Mouse (Mus musculus) brain, adult 2 months (tissue): Measurements from ENCODE around the gene Nipsnap1.

Source experiments
- DNase-seq: peaks from one replicate; pipeline ENCODE4 v3.0.0; 2011; ENCODE audit warnings: low read depth, low spot score

Gene Nipsnap1

GRCm38 (mm10) chr11:4865645-4866251 is 8.0 kb upstream of the Nipsnap1 start:
- DNase-seq, result peak; percentile 86

GRCm38 (mm10) chr11:4874551-4874950 is 800 bp downstream of the Nipsnap1 start:
- DNase-seq, result peak; percentile 29

DNA sequence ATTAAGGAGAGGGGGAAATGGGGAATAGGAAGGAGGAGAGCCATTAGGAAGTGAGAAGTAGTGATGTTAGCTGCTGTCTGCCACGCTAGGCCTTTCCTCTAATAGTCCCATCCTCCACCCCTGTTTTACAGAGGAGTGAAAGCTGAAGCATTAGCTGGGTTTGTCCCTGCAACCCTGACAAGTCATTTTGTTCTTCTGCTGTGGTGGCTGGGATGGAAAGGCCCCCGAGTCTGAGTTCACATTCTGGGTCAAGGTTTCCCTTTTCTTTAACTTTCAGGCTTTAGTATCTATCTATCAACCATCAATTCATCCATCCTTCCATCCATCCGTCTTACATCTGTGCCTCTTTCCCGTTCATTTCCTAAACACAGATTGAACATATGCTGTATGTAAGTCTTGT is 7.3 kb downstream of the Nipsnap1 start:
- DNase-seq, result no peak

DNA sequence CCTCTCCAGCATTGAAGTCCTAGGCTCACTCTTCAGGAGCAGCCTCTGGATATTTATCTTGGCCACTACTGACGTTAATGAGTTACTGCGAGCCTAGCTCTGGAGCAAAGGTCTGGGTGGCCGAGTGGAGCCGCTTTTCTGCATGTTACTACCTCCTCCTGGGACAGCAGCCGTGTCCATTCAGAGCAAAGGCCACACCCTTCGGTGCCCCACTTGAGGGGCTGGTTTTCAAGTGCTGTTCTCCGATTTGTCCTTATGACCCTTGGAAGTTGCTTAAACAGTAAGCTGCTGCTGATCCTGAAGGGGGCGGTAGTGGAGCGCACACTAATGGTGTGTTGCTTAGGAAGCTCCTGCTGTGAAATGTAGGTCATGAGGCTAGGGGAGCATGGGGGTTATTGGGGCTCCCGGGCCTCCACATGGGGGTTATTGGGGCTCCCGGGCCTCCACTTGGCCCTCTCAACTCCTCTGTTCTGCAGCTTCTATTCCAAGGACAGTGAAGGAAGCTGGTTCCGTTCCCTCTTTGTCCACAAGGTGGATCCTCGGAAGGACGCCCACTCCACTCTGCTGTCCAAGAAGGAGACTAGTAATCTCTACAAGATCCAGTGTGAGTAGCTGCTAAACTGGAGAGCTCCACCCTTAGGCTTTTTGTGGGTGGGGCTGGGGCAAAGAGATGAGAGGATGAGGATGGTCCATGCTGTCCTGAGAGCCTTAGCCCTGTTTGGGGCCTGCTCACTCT is 9.3 kb downstream of the Nipsnap1 start:
- DNase-seq, result peak; percentile 42

- peak; percentile 72 for DNase-seq
These were observed 11.7 kb downstream of the Nipsnap1 start for GRCm38 (mm10) chr11:4885385-4885903.

GRCm38 (mm10) chr11:4886987-4887386 is 13.2 kb downstream of the Nipsnap1 start:
- DNase-seq, result no peak

DNA sequence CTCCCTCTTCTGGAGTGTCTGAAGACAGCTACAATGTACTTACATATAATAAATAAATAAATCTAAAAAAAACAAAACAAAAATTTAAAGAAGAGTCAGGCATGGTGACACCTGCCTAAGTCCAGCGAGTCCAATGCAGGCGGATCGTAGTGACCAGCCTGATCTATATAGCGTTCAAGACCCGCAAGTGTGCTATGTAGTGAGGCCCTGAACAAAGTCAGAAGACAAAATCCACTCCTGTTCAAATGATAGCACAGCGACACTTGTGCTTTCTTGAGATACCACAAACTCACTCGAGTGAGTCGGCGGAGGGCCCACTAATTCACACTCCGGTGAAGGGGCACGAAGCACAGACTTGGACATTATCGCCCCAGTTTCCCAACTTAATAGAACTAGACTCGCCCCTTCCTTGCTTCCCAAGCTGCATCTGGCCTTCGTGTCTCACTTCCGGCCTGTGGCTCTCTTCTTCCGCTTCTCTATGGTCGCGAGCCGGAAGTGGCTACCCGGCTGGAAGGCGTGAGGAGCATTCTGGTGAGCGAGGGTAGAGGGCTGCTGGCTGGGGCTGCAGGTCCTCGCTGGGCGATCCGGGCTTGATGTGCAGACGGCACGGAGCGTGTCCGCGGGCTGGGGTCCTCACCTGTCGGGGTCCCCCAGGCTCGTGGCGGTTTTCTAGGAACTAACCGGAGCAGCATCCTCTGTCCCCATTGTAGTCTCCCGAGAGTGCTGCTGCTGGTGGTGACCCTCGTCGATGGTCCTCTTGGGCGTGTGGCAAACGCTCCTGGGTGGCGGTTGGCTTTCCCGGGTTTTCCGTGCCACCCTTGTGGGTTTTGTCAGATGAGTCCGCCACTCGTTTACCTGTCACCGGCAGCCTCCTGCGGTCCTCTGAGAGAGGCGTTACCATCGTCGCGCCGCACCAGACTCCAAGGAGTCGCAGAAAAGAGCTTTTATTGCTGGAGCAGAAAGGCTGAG is 21.4 kb downstream of the Nipsnap1 start, which contains the start of gene Thoc5:
Thoc5 (plus strand) TSS at position 473 of the 969 bp plus-strand sequence.
- DNase-seq, result peak; percentile 96

DNA sequence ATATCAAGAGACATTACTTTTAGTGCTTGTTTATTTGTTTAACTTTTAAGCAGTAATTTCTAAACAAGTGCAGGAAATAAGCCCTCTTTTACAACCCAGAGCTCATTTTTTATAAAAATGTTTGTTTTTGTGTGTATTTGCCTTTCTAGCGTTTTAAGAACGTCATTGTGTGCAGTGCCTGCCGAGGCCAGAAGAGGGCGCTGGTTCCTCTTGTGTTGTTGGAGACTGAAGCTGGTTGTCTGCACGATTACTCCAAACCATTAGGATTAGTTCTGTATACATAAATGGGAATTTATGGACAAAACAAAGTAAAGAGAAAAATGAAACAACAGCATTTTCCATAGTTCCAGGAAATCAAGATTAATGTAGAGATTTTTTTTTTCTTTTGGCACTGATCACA is 26.7 kb downstream of the Nipsnap1 start:
- DNase-seq, result peak; percentile 36

DNA sequence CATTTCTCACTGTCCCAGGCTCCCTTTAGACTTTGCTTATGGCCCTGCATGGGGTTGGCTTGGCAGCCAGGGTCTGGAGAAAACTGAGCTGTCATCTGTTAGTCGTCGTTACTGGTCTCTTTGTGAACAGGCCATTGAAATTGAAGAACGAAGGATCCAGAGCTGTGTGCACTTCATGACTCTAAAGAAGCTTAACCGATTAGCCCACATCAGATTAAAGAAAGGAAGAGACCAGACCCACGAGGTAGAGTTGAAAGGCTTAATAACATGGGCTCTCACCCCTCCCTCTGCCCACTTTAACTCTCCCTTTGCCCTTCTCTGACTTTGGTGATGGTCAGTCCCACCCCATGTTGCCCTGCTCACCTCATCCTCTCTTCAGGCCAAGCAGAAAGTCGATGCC is 28.2 kb downstream of the Nipsnap1 start:
- DNase-seq, result no peak

DNA sequence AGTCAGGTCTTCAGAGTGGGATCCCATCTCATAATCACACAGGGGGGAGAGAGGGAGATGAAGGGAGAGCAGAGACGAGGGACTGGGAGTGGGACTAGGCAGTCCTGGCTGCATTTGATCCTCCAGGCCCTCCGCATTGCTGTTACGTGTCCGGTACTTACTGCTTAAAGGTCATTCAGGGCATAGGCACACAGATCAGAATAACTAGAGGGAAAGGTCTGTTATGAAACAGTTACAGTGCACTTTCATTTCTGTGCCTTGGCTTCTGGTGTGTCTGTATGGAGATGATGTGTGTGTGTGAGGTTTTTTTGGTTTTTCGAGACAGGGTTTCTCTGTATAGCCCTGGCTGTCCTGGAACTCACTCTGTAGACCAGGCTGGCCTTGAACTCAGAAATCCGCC is 32.5 kb downstream of the Nipsnap1 start:
- no peak for DNase-seq

- peak; percentile 84 for DNase-seq
These were observed 42.3 kb downstream of the Nipsnap1 start for GRCm38 (mm10) chr11:4916068-4916467.

DNA sequence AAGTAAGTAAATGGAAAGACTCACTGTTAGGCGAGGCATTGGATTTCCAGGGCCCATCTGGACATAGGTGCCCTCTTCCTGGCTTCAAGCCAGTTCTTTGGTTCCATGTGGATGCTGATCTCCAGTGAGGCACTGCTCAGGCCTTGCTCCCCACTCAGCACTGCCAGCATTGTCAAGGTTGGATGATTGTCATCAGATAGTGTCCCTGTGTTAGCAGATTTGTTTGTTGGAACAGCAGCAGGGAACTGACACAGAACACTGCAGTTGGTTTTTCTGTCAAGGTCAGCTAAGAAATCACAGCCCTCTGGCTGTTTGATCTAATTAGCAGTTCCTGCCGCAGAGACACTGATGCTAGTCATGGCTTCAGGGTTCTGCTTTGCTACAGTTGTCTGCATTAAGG is 47.5 kb downstream of the Nipsnap1 start:
- peak; percentile 49 for DNase-seq

- peak; percentile 11 for DNase-seq
These were observed 48.0 kb downstream of the Nipsnap1 start for GRCm38 (mm10) chr11:4921751-4922150.

GRCm38 (mm10) chr11:4927224-4927623 is 53.5 kb downstream of the Nipsnap1 start:
- peak; percentile 71 for DNase-seq

GRCm38 (mm10) chr11:4931009-4931601 is 57.4 kb downstream of the Nipsnap1 start:
- peak; percentile 73 for DNase-seq

- DNase-seq, result no peak
These were observed 62.5 kb downstream of the Nipsnap1 start for GRCm38 (mm10) chr11:4936243-4936642.
